Mouse (Mus musculus) layer of hippocampus, postnatal 25 days (tissue): Measurements from ENCODE around the gene Dld. TPM values are rescaled to one million over a fixed set of nuclear protein-coding genes. Genes with fewer than 3 reads are reported as not detected.

Experiments used
- DNase-seq, 2 experiments: peaks; one replicate each; pipeline ENCODE4 v3.0.0; 2022; ENCODE audit warnings: mixed read lengths in 2 of 2, low spot score in 1 of 2; ENCODE audit errors: extremely low spot score in 1 of 2
- total RNA-seq, 2 experiments: library from RNA; stranded (reverse); gene quantifications; 2 replicates each; pipeline ENCODE4 v1.2.3; 2021

Gene Dld
- total RNA-seq, 2 experiments from 2014 or later, result 104 to 107 TPM

DNA sequence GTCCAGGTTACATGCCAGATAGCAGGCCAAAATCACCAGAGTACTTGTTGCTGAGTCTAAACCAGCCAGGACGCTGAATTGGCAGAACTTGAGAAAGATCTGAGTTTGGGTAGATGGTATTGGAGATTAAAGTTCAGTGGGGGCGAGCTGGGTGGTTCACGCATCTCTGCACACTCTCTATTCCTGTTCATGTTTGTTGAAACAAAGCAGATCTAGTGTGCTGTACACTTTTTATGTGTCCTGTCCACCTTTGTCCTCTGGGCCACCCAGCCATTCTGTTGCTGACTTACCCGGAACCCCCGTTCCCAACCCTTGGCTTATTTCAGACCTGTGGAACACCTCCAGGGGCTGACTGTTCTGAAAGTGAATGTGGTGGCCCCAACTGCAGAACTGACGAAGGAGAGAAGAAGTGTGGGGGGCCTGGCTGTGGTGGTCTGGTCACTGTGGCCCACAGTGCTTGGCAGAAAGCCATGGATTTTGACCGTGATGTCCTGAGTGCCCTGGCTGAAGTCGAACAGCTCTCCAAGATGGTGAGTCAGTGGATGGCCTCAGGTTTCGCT, 28.0 kb downstream of the Dld start:
- DNase-seq, result no peak

DNA sequence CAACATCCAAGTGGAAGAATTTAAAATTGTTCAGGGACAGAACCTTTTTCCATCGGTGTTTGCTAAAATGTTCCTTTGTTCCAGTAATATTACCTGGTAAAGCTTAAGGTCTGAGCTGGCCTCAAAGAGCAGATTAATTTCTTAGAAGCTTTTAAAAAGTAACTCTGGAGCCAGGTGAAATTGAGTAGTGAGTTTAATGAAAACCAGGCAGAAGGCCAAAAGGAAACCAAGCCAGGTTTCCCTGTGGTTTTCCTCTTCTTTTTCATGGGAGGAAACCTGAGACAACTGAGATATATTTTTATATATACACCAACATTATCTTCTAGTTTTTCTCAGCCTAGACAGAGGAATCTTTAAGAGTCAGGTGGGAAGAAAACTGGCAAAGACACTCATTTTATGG, 29.7 kb downstream of the Dld start:
- no peak for DNase-seq

DNA sequence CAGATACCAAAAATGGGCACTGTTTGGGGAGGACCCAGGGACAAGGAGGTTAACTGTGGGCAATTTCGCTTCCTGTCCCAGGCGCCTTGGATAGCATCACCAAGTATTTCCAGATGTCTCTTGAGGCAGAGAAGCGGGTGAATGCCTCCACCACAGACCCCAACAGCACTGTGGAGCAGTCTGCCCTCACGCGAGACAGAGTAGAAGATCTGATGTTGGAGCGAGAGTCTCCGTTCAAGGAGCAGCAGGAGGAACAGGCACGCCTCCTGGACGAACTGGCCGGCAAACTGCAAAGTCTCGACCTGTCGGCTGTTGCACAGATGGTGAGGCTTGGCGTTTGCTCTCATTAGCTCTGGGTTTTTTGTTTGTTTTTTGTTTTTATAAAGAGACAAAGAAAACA, 30.4 kb downstream of the Dld start:
- no peak for DNase-seq

DNA sequence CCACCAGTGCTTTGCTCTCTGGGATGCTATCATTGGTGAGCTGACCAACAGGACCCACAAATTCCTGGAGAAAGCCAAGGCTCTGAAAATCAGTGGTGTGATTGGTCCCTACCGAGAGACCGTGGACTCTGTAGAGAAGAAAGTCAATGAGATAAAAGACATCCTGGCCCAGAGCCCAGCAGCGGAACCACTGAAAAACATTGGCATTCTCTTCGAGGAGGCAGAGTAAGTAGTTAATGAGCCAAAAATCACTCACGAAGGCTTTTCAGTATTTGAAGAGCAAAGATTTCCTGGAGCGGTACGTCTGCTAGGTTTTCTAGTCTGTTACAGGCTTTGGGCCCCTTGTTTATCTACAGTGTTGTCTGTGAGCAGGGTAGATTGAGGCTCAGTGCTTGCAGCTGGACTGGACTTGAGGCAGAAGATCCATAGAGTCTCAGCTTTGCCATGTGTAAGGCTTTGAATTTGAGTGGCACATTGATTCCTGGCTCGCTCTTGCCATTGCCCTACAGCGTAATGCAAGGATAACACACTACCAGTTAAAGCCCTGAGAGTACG, 32.8 kb downstream of the Dld start:
- DNase-seq, result no peak

DNA sequence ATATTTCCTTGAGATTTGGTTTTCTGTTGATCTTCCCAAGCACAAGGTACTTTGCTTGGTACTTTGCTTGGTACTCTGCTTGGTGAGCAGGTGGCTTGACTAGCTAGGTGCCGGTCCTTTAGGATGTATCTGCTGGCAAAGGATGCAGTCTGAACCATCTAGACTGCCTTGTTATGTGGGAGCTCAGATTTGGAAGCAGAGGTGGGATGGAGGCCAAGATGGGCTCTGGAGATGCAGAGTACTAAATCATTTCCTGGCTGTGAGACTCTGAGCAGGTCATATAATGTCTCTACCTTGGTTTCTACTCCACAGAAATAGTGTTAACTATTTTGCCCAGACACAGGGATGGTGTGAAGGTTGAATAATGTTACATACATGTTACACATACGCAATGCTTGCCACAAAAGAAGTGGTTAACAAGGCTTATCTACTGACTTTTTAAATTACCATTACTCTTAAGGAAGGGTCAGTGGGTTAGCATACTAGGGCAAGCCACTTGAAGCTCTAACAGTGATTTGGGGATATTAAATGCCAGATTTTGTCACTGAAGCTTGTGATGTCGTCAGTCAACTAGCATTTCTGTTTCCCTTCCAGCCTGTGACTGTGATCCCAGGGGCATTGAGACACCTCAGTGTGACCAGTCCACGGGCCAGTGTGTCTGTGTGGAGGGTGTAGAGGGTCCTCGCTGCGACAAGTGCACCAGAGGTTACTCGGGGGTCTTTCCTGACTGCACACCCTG, 33.4 kb downstream of the Dld start:
- DNase-seq, result no peak

DNA sequence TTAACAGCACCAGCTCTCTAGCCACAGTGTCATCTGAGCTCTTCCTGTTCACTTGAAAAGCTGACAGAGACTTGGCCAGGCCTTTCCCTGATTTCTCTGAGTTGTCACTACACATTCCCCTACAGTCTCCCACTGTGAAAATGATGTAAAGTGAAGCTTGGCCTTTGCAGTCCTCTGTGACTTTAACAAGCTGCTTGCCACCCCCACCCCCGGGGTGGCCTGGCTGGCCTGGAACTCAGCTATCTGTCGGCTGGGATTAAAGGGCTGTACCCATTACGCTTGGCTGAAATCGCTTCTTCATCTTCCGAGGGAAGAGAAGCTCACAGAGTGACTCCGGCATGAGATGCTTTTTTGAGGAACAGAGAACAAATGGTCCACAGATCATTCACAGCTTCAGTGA, 35.3 kb downstream of the Dld start:
- no peak for DNase-seq

DNA sequence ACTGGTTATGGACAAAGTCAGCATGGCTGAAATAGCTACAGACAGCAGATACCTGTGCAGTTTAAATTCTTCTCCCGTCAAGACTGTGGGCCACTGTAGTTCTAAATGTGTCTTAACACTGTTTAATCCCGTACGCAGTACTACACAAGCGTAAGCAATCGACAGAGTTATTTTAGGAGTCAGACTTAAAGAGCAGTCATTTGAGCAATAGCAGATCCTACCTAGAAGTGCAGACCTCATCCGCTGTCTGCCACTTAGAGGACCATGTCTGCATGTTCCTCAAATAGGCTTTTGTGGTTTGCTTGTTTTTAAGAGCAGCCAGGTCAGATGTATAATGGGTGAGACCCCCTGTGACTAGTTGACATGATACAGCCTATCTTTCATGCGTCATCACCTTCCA, 36.9 kb downstream of the Dld start:
- DNase-seq, result no peak

DNA sequence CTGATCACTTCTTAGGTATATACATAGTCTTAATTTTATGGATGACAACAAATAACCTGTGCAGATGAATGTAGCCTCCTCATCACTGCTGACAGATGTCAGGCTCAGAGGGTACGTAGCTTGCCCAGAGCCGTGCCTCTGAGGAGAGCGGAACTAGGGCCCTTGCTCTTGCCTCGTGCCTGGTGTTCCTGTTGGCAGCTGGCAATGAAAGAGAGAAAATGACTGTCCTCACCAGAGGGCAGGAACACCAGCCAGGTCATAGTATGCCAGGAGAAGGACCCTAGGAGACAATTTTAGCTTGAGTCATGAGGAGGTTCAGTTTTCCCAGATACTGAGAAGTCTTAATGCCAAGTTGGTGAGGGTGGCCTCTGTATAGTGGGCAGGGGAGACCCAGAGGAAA, 38.1 kb downstream of the Dld start:
- DNase-seq, result no peak

DNA sequence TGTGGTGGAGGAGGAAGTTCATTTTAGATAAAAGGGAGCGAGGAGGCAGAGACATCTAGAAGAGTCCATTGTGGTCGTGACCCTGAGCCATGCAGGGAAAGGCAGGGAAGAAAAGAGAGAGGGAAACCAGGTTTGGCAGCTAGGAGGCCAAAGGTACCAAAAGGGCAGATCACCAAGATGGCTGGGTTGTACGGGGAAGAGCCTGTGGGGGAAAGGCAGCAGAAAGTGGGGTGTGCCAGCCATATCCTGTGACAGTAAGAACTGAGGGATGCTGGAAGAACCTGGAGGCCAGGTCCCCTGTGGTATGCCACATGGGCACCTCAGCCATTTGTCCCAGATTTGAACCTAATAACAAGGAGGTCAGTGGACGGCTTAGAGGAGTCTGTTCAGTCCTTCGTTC, 39.0 kb downstream of the Dld start:
- no peak for DNase-seq

DNA sequence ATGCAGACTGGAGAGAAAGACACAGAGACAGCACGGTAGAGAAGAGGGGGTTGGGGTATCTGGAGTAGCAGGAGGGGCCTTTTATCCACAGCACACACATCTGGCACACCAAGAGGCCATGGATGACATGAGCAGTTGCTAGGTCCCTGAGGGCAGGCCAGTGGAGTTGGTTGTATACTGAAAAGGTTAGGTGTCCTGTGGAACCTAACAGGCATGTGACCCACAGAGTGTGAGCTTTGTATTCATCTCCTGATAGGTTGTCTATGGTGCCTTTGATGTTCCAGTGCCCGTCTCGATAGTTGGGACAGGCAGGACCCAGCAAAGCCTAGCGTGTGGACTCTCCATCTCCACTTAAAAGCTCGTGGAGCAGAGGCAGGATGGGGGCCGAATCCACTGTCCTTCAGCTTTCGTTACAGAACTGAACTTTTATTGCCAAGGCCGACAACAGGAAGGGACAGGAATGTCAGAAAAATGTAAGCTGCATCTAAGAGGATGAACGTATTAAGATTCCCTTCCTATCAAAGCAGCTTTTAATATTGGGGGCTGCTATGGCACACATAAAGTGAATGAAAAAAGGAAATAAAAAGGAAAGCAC, 39.5 kb downstream of the Dld start:
- DNase-seq, result no peak

DNA sequence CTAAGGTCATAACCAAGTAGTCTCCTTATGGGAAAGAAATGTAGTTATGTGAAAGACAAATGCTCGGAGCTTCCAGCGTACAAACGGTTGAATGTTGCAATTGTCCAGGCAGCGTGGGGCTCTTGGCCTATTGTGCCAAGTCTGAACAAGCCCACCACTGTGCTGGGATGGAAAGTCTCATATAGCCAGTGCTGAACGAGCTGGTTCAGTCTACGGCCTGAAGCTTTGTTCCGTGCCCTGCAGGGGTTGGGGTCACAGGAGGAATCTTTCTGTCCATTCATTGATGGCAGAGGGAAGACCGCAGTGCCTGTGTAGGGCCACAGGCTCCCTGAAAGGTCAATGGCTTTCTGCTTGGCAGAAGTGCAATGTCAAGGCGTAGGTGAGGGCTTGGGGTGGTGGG, 40.6 kb downstream of the Dld start:
- DNase-seq, result no peak

DNA sequence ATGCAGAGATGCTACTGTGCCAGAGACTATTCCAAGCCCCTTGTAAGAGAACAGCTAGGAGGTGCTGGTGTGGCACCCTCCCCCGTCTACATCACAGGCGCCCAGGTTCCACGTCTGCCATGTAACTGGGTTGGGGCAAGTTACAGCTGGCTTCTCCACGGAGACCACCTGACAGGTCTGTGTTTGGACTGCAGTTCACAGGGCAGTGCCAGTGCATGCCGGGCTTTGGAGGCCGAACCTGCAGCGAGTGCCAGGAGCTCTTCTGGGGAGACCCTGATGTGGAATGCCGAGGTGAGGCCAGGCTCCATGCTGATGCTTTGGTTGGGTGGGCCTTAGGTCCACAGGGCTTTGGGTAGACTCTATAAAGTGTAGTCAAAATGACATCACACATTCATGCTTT, 43.5 kb downstream of the Dld start:
- no peak for DNase-seq

DNA sequence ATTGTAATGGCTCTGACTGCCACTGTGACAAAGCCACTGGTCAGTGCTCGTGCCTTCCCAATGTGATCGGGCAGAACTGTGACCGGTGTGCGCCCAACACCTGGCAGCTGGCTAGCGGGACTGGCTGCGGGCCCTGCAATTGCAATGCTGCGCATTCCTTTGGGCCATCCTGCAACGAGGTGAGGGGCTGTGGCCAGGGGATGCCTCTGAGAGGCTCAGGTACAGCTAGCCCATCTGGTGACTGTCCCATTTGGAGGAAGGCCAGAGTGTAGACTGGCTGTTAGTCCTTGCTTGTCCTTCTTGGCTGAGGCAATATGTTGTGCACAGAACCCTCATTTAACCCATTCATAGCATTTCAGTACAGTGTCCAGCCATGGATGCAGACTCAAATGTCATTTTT, 44.2 kb downstream of the Dld start:
- DNase-seq, result no peak

DNA sequence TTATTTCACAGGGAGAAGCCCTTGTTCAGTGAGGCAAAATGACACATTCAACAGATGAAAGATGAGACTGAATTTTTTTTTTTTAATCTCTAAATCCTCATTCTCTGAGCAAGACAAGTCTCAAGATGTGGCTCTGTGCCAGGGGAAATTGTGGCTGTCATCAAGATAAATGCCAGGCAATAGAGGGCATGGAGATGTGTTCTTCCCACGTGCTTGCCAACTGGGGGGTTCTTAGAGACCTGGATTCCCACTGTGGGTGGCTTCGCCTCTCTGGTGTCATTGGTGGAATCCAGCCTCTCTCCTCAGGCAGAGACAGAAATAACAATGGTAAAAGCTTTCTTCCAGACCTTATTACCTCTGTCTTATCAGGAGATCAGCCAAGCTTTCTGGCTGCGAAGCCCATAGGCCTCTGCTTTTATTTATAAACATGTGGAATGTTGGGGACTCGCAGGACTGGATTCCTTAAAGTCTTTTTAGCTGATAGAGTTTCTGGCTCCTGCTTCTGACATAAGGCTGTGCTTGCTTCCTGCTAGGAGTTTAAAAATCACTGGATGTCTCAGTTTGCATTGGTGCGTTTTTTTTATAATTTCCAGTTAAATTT, 45.1 kb downstream of the Dld start:
- no peak for DNase-seq

DNA sequence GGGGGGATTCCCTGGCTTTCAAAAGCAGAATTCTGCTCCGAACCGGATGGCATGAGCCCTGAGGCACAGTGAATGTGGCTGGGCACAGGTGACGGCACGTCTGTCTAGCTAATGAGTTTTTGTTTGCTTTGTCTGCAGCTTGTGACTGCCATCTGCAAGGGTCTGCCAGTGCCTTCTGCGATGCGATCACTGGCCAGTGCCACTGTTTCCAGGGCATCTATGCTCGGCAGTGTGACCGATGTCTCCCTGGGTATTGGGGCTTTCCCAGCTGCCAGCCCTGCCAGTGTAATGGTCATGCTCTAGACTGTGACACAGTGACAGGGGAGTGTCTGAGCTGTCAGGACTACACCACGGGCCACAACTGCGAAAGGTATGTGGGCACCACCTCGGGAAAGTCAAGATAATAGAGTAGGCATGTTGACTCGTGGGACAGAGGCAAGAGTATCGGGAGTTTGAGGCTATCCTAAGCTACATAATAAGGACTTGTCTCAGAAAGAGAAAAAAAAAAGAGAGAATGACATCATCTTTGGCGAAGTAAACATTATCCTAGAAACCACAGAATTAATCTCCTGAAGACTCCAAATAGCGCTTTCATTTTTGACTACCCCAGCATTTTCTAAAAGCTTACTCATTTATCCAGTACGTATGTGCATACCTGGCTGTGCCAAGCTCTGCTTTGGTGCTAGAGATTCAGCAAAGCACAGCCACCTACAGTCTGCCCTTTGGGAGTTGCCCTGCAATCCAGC, 48.3 kb downstream of the Dld start:
- DNase-seq, result no peak

DNA sequence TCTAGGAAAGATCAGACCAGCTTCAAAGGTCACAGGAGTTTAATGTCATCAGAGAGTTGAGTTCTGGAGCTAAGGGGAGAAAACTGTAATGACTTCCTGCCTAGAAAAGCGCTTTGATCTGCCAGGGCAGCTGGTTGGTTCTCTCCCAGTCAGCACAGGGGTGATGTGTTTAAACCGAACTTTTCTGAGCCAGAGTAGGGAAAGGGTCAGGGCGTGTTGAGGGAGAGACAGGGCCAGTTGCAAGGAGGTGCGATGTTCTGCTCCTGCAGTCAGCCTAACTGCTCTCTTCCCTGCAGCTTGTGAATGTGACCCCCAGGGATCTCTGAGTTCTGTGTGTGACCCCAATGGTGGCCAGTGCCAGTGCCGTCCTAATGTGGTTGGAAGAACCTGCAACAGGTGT, 49.0 kb downstream of the Dld start:
- no peak for DNase-seq

DNA sequence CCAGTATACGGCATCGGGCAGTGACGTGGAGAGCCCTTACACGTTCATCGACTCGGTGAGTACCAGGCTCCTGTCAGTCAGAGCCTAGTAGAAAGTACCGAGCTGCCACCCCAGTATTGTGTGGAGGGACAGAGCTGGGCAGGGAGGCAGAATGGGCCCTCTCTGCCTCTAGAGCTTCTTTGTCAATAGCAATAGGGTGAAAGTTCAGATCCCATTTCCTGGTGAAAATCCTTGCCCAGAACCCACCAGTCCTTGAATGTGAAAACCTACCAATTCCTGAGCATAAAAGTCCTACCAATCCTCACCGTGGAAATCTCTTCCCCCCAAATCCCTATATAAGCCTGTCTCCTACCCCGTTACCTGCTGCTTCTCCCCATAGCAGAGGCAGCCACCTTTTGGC, 51.0 kb downstream of the Dld start:
- DNase-seq, result no peak

DNA sequence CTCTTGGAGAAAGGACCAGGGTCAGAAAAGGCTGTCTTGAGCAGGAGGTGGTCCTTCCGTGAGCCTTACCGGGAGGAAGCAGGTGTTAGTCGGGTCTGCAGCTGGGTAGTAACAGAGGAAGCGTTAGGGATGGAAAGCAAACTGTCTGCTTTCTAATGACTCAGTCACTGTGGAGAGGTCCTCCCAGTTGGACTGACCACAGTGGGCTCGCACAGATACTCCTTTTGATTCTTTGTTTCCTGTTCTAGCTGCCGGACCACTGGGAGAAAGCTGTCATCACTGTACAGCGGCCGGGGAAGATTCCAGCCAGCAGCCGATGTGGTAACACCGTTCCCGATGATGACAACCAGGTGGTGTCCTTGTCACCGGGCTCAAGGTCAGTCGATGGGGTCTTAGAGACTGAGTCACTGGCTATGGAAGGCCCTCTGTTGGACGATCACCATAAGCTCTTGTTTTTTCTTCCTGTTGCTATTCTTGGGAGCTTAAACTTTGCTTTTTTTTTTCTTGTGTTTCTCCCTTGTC, 51.5 kb downstream of the Dld start:
- DNase-seq, result no peak

DNA sequence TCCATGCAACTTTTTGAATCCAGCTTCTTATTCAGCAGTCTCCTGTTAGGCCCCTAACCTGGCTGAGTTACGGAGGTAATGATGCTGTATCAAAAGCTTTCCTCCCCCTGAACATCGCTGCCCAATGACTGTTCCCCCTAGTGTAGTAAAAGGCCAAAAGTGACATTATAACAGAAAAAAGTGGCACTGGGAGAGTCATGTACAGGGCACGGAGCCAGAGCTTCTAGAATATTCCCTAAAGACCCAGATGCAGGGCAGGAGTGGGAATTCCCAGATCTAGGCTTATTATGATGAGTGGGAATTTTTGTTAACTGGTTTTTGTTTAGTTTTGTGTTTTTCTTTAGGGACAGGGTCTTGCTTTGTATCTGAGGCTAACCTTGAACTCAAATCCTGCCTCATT, 52.1 kb downstream of the Dld start:
- no peak for DNase-seq

DNA sequence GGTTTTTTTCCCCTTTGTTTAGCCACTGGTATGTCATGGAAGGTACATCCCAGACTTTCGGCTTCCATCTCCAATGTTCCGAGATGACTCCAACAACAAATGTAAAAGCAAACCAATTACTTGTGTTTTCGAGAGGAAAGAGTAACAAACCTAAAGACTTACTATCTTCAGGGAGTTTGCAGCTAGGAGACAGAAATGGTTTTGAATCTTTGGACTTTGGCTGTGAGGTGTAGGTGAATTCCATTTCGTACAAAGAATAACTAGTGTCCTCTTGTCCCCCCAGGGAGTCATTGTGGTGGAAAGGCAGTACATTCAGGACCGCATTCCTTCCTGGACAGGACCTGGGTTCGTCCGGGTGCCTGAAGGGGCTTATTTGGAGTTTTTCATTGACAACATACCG, 52.7 kb downstream of the Dld start:
- no peak for DNase-seq

DNA sequence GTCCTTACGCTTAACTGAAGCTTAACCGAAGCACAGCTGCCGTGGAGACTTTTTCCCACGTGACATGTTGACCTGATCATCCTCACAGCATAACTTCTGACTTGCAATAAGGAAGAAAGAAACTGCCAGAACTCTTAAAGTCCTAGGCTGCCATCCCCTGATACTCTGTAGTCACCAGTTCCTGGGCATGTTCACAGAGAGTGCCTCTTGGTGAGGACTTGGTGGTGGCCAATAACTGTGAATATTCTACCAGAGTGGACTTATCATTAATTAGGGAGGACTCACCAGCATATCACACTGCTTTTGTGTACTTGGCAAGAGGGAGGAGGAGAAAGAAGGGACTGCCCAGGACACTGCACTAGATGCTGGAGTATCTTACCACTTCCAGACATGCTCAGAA, 53.1 kb downstream of the Dld start:
- DNase-seq, result no peak
